Mouse (Mus musculus): Measurements from ENCODE around the gene Itgal. TPM values are rescaled to one million over a fixed set of nuclear protein-coding genes. Genes with fewer than 3 reads are reported as not detected.

Gene Itgal
- polyA plus RNA-seq, 1 experiment from 2014 or later = 0.59 TPM

DNA sequence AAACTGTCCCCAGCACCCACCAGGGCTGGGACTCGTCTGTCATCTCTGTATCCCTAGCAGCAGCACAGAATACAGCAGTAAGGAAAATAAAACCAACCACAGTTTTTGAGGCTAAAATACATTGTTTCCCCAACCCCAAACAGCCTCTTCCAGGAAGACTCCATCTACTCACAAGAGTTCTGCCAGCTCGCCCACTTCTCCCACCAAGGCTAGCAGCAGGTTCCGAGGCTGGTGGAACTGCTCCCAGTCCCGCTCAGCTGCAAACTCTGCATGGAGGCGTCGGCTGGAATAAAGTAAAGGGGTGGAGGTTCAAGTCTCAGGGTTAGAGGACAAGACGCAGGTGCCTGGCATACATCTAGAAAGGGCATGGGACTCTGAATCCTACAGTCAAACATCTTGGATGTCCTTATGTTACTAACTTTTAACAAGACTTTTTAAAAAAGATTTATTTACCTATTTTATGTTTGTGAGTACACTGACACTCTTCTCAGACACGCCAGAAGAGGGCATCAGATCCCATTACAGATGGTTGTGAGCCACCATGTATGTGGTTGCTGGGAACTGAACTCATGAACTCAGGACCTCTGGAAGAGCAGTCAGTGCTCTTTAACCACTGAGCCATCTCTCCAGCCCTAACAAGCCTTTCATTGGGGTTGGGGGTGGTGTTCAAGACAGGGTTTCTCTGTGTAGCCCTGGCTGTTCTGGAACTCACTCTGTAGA is 36.7 kb upstream of the Itgal start:
- no peaks in the 10 kb centered on the region for H3K27me3 ChIP-seq (ENCODE audit: control insufficient read depth, insufficient read depth, low read length)
- no peaks in the 10 kb centered on the region; the same call in 1 of the 2 replicates for H3K4me1 ChIP-seq (ENCODE audit: control insufficient read depth, insufficient read depth, low read length)
- ATAC-seq (replicated peaks; ENCODE audit: insufficient number of reproducible peaks, low FRiP score, low TSS enrichment, low read depth) = no peak
- peak overlapping the region; percentile 69 for H3K4me2 ChIP-seq (ENCODE audit: low read depth, low read length)
- peak overlapping the region; percentile 67 for H3K9ac ChIP-seq (replicated peaks; ENCODE audit: low read length)
- no peaks in the 10 kb centered on the region for H3K9me3 ChIP-seq (replicated peaks; ENCODE audit: control insufficient read depth, low read length)
- H3K36me3 ChIP-seq (replicated peaks; ENCODE audit: control insufficient read depth, insufficient read depth, low read depth, low read length) = no peaks in the 10 kb centered on the region
- no peak for DNase-seq (ENCODE audit: low spot score)
- H3K4me3 ChIP-seq (ENCODE audit: low read depth, low read length) = peak overlapping the region; percentile 56
- no peak overlapping the region for H3K27ac ChIP-seq (replicated peaks; ENCODE audit: low read depth, low read length)
- 75% methylated on average over 8 of the region's 8 CpGs for WGBS

- no peaks in the 10 kb centered on the region for H3K36me3 ChIP-seq (replicated peaks; ENCODE audit: control insufficient read depth, insufficient read depth, low read depth, low read length)
- under 1% methylated on average over 50 of the region's 50 CpGs for WGBS
- H3K27ac ChIP-seq (replicated peaks; ENCODE audit: low read depth, low read length) = no peak within 1 kb of the TSS
- ATAC-seq (replicated peaks; ENCODE audit: insufficient number of reproducible peaks, low FRiP score, low TSS enrichment, low read depth) (peak; percentile 97), DNase-seq (ENCODE audit: low spot score) (peak; percentile 98)
- H3K9me3 ChIP-seq (replicated peaks; ENCODE audit: control insufficient read depth, low read length) = no peaks in the 10 kb centered on the region
- no peaks in the 10 kb centered on the region for H3K4me1 ChIP-seq (ENCODE audit: control insufficient read depth, insufficient read depth, low read length)
- H3K9ac ChIP-seq (replicated peaks; ENCODE audit: low read length) = peak within 1 kb of the TSS; percentile 67
- H3K4me2 ChIP-seq (ENCODE audit: low read depth, low read length) = peak within 1 kb of the TSS; percentile 69
- H3K27me3 ChIP-seq (ENCODE audit: control insufficient read depth, insufficient read depth, low read length) = no peaks in the 10 kb centered on the region
- H3K4me3 ChIP-seq (ENCODE audit: low read depth, low read length) = peak within 1 kb of the TSS; percentile 56
Measured at GRCm38 (mm10) chr7:127260309-127261111, 35.5 kb upstream of the Itgal start, which contains the start of gene Dctpp1. Gene Dctpp1, minus strand, starts transcription at chr7:127260709.

DNA sequence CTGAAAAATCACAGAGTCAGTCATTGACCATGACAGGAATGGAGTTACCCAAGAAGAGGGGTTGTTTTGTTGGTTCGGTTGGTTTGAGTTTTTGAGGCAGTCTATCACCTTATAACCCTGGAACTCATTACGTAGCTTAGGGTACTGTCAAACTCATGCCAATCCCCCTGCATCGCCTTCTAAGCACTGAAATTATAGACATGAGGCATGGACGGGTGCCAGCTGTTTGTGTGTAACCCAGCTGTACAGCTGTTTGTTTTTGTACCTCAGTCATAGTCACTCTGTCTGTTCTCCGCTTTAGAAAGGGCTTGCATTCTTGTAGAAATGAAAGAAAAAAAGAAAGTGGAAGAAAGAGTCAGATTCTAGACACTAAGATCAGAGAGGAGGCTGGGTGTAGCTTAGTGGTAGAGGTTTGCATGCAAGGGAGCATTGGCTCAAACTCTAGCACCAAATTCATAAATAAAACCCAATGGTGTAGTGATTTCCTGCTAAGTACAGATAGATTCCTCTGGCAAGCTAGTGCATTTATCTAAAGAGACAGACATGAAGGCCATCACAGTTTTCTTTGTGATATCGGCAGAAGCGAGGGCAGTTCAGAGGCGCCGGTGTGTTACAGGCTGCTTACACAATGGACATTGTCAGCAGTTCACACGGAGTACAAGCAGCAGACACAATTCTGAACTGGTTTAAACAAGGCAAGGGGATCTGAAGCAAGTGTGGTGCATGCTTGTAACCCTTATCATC is 33.7 kb upstream of the Itgal start:
- H3K27me3 ChIP-seq (ENCODE audit: control insufficient read depth, insufficient read depth, low read length) = no peaks in the 10 kb centered on the region
- ATAC-seq (replicated peaks; ENCODE audit: insufficient number of reproducible peaks, low FRiP score, low TSS enrichment, low read depth) (no peak), DNase-seq (ENCODE audit: low spot score) (no peak)
- no peak overlapping the region for H3K4me3 ChIP-seq (ENCODE audit: low read depth, low read length)
- no peaks in the 10 kb centered on the region for H3K36me3 ChIP-seq (replicated peaks; ENCODE audit: control insufficient read depth, insufficient read depth, low read depth, low read length)
- no peak overlapping the region for H3K9ac ChIP-seq (replicated peaks; ENCODE audit: low read length)
- no peak overlapping the region for H3K4me2 ChIP-seq (ENCODE audit: low read depth, low read length)
- H3K9me3 ChIP-seq (replicated peaks; ENCODE audit: control insufficient read depth, low read length) = no peaks in the 10 kb centered on the region
- H3K27ac ChIP-seq (replicated peaks; ENCODE audit: low read depth, low read length) = no peak overlapping the region
- H3K4me1 ChIP-seq (ENCODE audit: control insufficient read depth, insufficient read depth, low read length) = no peaks in the 10 kb centered on the region
- 82% methylated on average over 10 of the region's 10 CpGs for WGBS

- DNase-seq (ENCODE audit: low spot score) (no peak), ATAC-seq (replicated peaks; ENCODE audit: insufficient number of reproducible peaks, low FRiP score, low TSS enrichment, low read depth) (no peak)
- Histone ChIP-seq H3K9me3 (replicated peaks; ENCODE audit: control insufficient read depth, low read length) (no peaks in the 10 kb centered on the region), H3K27ac (replicated peaks; ENCODE audit: low read depth, low read length) (no peak overlapping the region), H3K27me3 (ENCODE audit: control insufficient read depth, insufficient read depth, low read length) (no peaks in the 10 kb centered on the region), H3K36me3 (replicated peaks; ENCODE audit: control insufficient read depth, insufficient read depth, low read depth, low read length) (no peaks in the 10 kb centered on the region), H3K4me1 (ENCODE audit: control insufficient read depth, insufficient read depth, low read length) (no peaks in the 10 kb centered on the region), H3K9ac (replicated peaks; ENCODE audit: low read length) (no peak overlapping the region), H3K4me2 (ENCODE audit: low read depth, low read length) (no peak overlapping the region), H3K4me3 (ENCODE audit: low read depth, low read length) (no peak overlapping the region)
- WGBS = 90% methylated on average over 3 of the region's 3 CpGs
Measured at GRCm38 (mm10) chr7:127263526-127263925, 32.5 kb upstream of the Itgal start.

GRCm38 (mm10) chr7:127270256-127270655 is 25.8 kb upstream of the Itgal start:
- Histone ChIP-seq H3K36me3 (replicated peaks; ENCODE audit: control insufficient read depth, insufficient read depth, low read depth, low read length) (no peaks in the 10 kb centered on the region; the same call in 1 of the 2 replicates), H3K9ac (replicated peaks; ENCODE audit: low read length) (no peak overlapping the region), H3K4me2 (ENCODE audit: low read depth, low read length) (no peak overlapping the region), H3K4me1 (ENCODE audit: control insufficient read depth, insufficient read depth, low read length) (no peaks in the 10 kb centered on the region), H3K4me3 (ENCODE audit: low read depth, low read length) (no peak overlapping the region), H3K27me3 (ENCODE audit: control insufficient read depth, insufficient read depth, low read length) (no peaks in the 10 kb centered on the region), H3K27ac (replicated peaks; ENCODE audit: low read depth, low read length) (no peak overlapping the region), H3K9me3 (replicated peaks; ENCODE audit: control insufficient read depth, low read length) (no peaks in the 10 kb centered on the region)
- DNase-seq (ENCODE audit: low spot score) (no peak), ATAC-seq (replicated peaks; ENCODE audit: insufficient number of reproducible peaks, low FRiP score, low TSS enrichment, low read depth) (no peak)
- WGBS = 84% methylated on average over 2 of the region's 2 CpGs

DNA sequence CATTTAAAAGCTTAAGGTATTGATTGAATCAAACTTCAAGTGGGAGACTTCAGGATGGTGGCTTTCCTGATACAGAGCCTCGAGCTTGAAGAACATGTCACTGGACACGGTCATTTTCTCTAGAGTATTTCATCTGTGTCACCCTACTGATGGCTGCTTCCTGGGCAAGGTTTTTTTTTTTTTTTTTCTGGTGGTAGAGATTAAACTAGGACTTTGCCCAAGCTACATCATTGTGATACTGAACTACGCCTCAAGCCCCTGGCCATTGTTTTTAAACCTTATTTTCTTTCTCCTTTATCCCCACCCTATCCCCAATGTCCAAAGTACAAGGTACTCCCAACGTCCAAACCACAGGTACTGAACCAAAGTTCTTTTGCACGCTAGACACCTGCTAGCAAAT is 25.4 kb upstream of the Itgal start:
- no peaks in the 10 kb centered on the region for H3K27me3 ChIP-seq (ENCODE audit: control insufficient read depth, insufficient read depth, low read length)
- H3K9ac ChIP-seq (replicated peaks; ENCODE audit: low read length) = no peak overlapping the region
- H3K4me1 ChIP-seq (ENCODE audit: control insufficient read depth, insufficient read depth, low read length) = no peaks in the 10 kb centered on the region
- H3K36me3 ChIP-seq (replicated peaks; ENCODE audit: control insufficient read depth, insufficient read depth, low read depth, low read length) = no peaks in the 10 kb centered on the region; the same call in 1 of the 2 replicates
- no peak for ATAC-seq (replicated peaks; ENCODE audit: insufficient number of reproducible peaks, low FRiP score, low TSS enrichment, low read depth)
- WGBS = 91% methylated on average over 5 of the region's 5 CpGs
- no peak overlapping the region for H3K4me3 ChIP-seq (ENCODE audit: low read depth, low read length)
- no peak for DNase-seq (ENCODE audit: low spot score)
- H3K4me2 ChIP-seq (ENCODE audit: low read depth, low read length) = no peak overlapping the region
- H3K9me3 ChIP-seq (replicated peaks; ENCODE audit: control insufficient read depth, low read length) = no peaks in the 10 kb centered on the region
- H3K27ac ChIP-seq (replicated peaks; ENCODE audit: low read depth, low read length) = no peak overlapping the region

- H3K4me3 ChIP-seq (ENCODE audit: low read depth, low read length) = no peak overlapping the region
- ATAC-seq (replicated peaks; ENCODE audit: insufficient number of reproducible peaks, low FRiP score, low TSS enrichment, low read depth) (no peak), DNase-seq (ENCODE audit: low spot score) (no peak)
- H3K4me2 ChIP-seq (ENCODE audit: low read depth, low read length) = no peak overlapping the region
- no peaks in the 10 kb centered on the region for H3K4me1 ChIP-seq (ENCODE audit: control insufficient read depth, insufficient read depth, low read length)
- H3K27ac ChIP-seq (replicated peaks; ENCODE audit: low read depth, low read length) = no peak overlapping the region
- no peaks in the 10 kb centered on the region for H3K27me3 ChIP-seq (ENCODE audit: control insufficient read depth, insufficient read depth, low read length)
- no peak overlapping the region for H3K9ac ChIP-seq (replicated peaks; ENCODE audit: low read length)
- no peaks in the 10 kb centered on the region; the same call in 1 of the 2 replicates for H3K36me3 ChIP-seq (replicated peaks; ENCODE audit: control insufficient read depth, insufficient read depth, low read depth, low read length)
- 94% methylated on average over 4 of the region's 4 CpGs for WGBS
- H3K9me3 ChIP-seq (replicated peaks; ENCODE audit: control insufficient read depth, low read length) = no peaks in the 10 kb centered on the region
Measured at GRCm38 (mm10) chr7:127271093-127271492, 25.0 kb upstream of the Itgal start.
